Mouse (Mus musculus): Measurements from ENCODE around the gene Bri3. TPM values are rescaled to one million over a fixed set of nuclear protein-coding genes. Genes with fewer than 3 reads are reported as not detected.

The Bri3 gene
- polyA plus RNA-seq, 1 experiment: 76.9 TPM

DNA sequence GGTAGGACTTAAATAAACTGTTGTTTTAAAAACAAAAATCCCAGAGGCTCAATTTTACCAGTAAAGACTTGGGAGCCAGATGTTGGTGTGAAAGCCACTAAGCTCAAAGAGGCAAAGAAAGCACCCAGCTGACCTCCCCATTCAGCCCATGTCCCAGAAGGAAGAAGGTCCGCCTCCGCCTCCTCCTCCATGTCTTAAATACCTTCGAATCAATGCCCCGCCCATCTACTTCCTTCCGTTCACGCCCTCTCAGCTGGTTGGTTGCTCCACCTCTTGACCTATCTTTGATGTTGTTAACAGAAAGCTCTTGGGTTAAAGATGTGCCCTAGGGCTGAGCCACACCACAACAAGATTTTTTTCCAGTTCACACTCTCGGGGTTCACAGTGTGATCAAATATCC lies 14.0 kb upstream of the Bri3 start:
- no peaks in the 10 kb centered on the region for H3K27me3 ChIP-seq (ENCODE audit: control insufficient read depth, insufficient read depth, low read length)
- no peaks in the 10 kb centered on the region for H3K36me3 ChIP-seq (ENCODE audit: control insufficient read depth, insufficient read depth, low read length)

DNA sequence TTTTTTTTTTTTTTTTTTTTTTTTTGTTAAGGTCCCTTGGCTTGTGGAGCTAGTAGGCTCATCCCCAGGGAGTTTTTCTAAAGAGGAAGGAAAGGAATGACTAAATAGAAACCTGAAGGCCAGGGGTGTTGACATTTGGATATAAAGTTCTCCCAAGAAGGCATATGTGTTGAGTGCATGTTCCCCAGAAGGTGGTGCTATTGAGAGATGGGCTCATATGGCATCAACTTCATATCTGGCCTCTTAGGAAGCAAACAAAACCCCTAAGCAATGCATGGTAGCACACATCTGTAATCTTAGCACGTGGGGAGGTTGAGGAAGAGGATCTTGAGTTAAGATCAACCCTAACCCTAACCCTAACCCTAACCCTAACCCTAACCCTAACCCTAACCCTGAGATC lies 12.8 kb upstream of the Bri3 start:
- DNase-seq: no peak
- Histone ChIP-seq H3K4me3 (ENCODE audit: control insufficient read depth, insufficient read depth, low read length) (no peak overlapping the region), H3K36me3 (ENCODE audit: control insufficient read depth, insufficient read depth, low read length) (no peaks in the 10 kb centered on the region), H3K4me1 (replicated peaks; ENCODE audit: control insufficient read depth, insufficient read depth, low read length) (no peaks in the 10 kb centered on the region), H3K27me3 (ENCODE audit: control insufficient read depth, insufficient read depth, low read length) (no peaks in the 10 kb centered on the region), H3K27ac (ENCODE audit: control insufficient read depth, insufficient read depth, low read length) (no peak overlapping the region)
- 31% methylated on average over 1 of the region's 1 CpGs for WGBS
- TF ChIP-seq POLR2A (IDR thresholded peaks at IDR 0.05; ENCODE audit: control insufficient read depth, extremely low read depth, insufficient read depth, low read length, poor library complexity) (no peak), CTCF (IDR thresholded peaks at IDR 0.05; ENCODE audit: borderline replicate concordance, control insufficient read depth, extremely low read depth, insufficient read depth, low read length, poor library complexity) (no peak)

More for the DNA sequence above, 14.0 kb upstream of the Bri3 start:
- no peak for TF ChIP-seq CTCF (IDR thresholded peaks at IDR 0.05; ENCODE audit: borderline replicate concordance, control insufficient read depth, extremely low read depth, insufficient read depth, low read length, poor library complexity)
- TF ChIP-seq POLR2A (IDR thresholded peaks at IDR 0.05; ENCODE audit: control insufficient read depth, extremely low read depth, insufficient read depth, low read length, poor library complexity): no peak
- WGBS: 95% methylated on average over 7 of the region's 7 CpGs
- Histone ChIP-seq H3K27ac (ENCODE audit: control insufficient read depth, insufficient read depth, low read length) (no peak overlapping the region), H3K4me1 (replicated peaks; ENCODE audit: control insufficient read depth, insufficient read depth, low read length) (no peaks in the 10 kb centered on the region), H3K4me3 (ENCODE audit: control insufficient read depth, insufficient read depth, low read length) (no peak overlapping the region)
- DNase-seq: no peak

DNA sequence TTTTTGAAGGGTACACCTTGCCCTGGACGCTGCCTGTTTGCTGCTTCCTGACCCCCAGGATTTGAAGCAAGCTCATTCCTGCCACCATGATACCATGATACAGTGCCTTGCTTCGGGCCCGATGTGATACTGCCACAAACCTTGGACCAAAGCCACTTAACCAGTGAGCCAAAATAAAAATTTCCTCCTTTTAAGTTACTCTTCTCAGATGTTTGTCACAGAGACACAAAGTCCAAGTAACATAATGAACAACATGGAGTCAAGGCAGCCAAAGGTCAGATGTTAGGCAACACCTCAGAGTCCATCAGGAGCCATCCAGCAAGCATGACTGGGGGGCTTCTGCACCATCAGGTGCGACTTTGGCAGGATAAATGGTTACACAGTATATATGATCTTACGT lies 11.7 kb upstream of the Bri3 start:
- Histone ChIP-seq H3K27ac (ENCODE audit: control insufficient read depth, insufficient read depth, low read length) (no peak overlapping the region), H3K4me1 (replicated peaks; ENCODE audit: control insufficient read depth, insufficient read depth, low read length) (no peaks in the 10 kb centered on the region), H3K27me3 (ENCODE audit: control insufficient read depth, insufficient read depth, low read length) (no peaks in the 10 kb centered on the region), H3K4me3 (ENCODE audit: control insufficient read depth, insufficient read depth, low read length) (no peak overlapping the region), H3K36me3 (ENCODE audit: control insufficient read depth, insufficient read depth, low read length) (no peaks in the 10 kb centered on the region)
- DNase-seq: no peak
- no peak for TF ChIP-seq POLR2A (IDR thresholded peaks at IDR 0.05; ENCODE audit: control insufficient read depth, extremely low read depth, insufficient read depth, low read length, poor library complexity)
- 91% methylated on average over 5 of the region's 5 CpGs for WGBS

DNA sequence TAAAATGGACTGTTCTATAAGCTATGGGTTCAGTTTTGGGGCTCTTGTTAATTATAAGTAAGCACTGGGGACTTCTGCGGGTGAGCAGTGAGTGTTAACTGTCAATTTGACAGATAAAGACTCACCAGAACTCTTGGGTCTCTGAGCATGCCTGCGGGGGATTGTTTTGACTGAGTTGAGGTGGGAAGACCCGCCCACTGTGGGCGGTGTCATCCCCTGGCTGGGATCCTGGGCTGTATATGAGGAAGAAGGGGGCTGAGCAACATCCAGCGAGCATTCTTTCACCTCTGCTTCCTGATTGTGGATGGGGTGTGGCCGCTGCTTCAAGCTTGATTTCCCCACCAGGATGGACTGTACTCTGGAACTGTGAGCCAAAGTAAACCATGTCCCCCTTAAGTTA lies 10.0 kb upstream of the Bri3 start:
- H3K36me3 ChIP-seq (ENCODE audit: control insufficient read depth, insufficient read depth, low read length): no peaks in the 10 kb centered on the region
- H3K4me1 ChIP-seq (replicated peaks; ENCODE audit: control insufficient read depth, insufficient read depth, low read length): no peaks in the 10 kb centered on the region
- no peak overlapping the region for H3K27ac ChIP-seq (ENCODE audit: control insufficient read depth, insufficient read depth, low read length)
- no peak for TF ChIP-seq POLR2A (IDR thresholded peaks at IDR 0.05; ENCODE audit: control insufficient read depth, extremely low read depth, insufficient read depth, low read length, poor library complexity)
- TF ChIP-seq CTCF (IDR thresholded peaks at IDR 0.05; ENCODE audit: borderline replicate concordance, control insufficient read depth, extremely low read depth, insufficient read depth, low read length, poor library complexity): no peak
- WGBS: 85% methylated on average over 6 of the region's 6 CpGs
- H3K4me3 ChIP-seq (ENCODE audit: control insufficient read depth, insufficient read depth, low read length): no peak overlapping the region
- H3K27me3 ChIP-seq (ENCODE audit: control insufficient read depth, insufficient read depth, low read length): no peaks in the 10 kb centered on the region
- no peak for DNase-seq

DNA sequence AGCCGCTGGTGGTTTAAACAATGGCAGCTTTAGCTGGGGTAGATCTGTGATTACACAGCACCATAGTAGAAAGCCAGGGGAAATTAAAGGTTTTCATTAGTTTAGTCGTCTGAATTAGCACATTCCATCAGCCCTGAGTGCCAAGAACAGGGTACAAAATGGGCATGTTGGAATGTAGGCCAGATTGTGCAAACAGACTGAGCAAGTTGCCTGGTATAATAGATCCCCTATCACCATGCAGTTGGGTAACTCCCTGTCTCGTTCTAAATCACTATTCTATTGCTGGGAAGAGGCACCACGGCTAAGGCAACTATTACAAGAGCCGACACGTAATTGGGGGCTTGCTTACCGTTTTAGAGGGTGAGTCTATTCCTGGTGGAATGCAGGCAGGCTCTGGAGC lies 9.5 kb upstream of the Bri3 start:
- no peak for DNase-seq
- WGBS: 93% methylated on average over 7 of the region's 7 CpGs
- TF ChIP-seq CTCF (IDR thresholded peaks at IDR 0.05; ENCODE audit: borderline replicate concordance, control insufficient read depth, extremely low read depth, insufficient read depth, low read length, poor library complexity) (no peak), POLR2A (IDR thresholded peaks at IDR 0.05; ENCODE audit: control insufficient read depth, extremely low read depth, insufficient read depth, low read length, poor library complexity) (no peak)

DNA sequence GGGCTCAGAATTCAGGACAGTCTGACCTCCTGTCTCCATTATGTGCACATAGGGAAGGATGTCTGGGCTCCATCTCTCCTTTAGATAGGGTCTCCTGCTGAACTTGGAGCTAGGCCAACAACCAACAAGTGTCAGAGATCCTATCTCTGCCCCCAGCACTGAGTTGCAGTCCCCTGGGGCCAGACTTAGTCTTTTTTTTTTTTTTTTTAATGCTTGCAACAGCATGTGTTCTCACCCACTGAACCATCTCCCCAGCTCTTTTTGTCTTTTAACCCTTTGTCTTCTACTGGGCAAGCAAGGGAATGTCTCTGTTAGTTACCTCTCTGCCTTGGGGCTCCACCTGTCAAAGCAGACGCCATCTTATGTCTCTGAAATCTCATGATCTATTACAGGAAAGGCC lies 5.3 kb upstream of the Bri3 start:
- TF ChIP-seq CTCF (IDR thresholded peaks at IDR 0.05; ENCODE audit: borderline replicate concordance, control insufficient read depth, extremely low read depth, insufficient read depth, low read length, poor library complexity) (no peak), POLR2A (IDR thresholded peaks at IDR 0.05; ENCODE audit: control insufficient read depth, extremely low read depth, insufficient read depth, low read length, poor library complexity) (no peak)
- H3K27me3 ChIP-seq (ENCODE audit: control insufficient read depth, insufficient read depth, low read length): no peaks in the 10 kb centered on the region
- H3K4me1 ChIP-seq (replicated peaks; ENCODE audit: control insufficient read depth, insufficient read depth, low read length): no peaks in the 10 kb centered on the region
- 86% methylated on average over 1 of the region's 1 CpGs for WGBS
- H3K4me3 ChIP-seq (ENCODE audit: control insufficient read depth, insufficient read depth, low read length): no peak overlapping the region
- H3K36me3 ChIP-seq (ENCODE audit: control insufficient read depth, insufficient read depth, low read length): no peaks in the 10 kb centered on the region
- no peak for DNase-seq
- H3K27ac ChIP-seq (ENCODE audit: control insufficient read depth, insufficient read depth, low read length): no peak overlapping the region

More for the DNA sequence above, 9.5 kb upstream of the Bri3 start:
- no peak overlapping the region for H3K27ac ChIP-seq (ENCODE audit: control insufficient read depth, insufficient read depth, low read length)
- no peaks in the 10 kb centered on the region for H3K36me3 ChIP-seq (ENCODE audit: control insufficient read depth, insufficient read depth, low read length)
- no peaks in the 10 kb centered on the region for H3K4me1 ChIP-seq (replicated peaks; ENCODE audit: control insufficient read depth, insufficient read depth, low read length)
- H3K4me3 ChIP-seq (ENCODE audit: control insufficient read depth, insufficient read depth, low read length): no peak overlapping the region
- H3K27me3 ChIP-seq (ENCODE audit: control insufficient read depth, insufficient read depth, low read length): no peaks in the 10 kb centered on the region

DNA sequence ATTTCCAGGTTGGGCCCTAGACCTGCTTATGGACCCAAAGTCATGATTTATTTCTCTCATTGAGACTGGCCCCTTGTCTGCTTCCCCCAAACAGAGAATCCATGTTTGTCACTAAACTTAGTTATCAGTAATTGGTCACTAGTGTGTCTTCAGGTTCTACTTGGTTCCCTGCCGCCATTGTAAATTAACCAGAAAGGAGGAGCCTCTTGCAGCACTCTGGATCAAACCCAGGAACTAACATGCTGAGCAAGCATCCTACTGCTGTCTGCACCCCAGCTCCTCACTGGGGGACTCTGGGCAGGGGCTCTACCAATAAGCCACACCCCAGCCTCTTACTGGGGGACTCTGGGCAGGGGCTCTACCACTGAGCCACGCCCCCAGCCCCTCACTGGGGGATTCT lies 1.4 kb downstream of the Bri3 start:
- no peak overlapping the region for H3K27ac ChIP-seq (ENCODE audit: control insufficient read depth, insufficient read depth, low read length)
- H3K4me3 ChIP-seq (ENCODE audit: control insufficient read depth, insufficient read depth, low read length): no peak overlapping the region
- no peaks in the 10 kb centered on the region for H3K36me3 ChIP-seq (ENCODE audit: control insufficient read depth, insufficient read depth, low read length)
- WGBS: 83% methylated on average over 2 of the region's 2 CpGs
- TF ChIP-seq CTCF (IDR thresholded peaks at IDR 0.05; ENCODE audit: borderline replicate concordance, control insufficient read depth, extremely low read depth, insufficient read depth, low read length, poor library complexity) (no peak), POLR2A (IDR thresholded peaks at IDR 0.05; ENCODE audit: control insufficient read depth, extremely low read depth, insufficient read depth, low read length, poor library complexity) (no peak)
- no peaks in the 10 kb centered on the region for H3K27me3 ChIP-seq (ENCODE audit: control insufficient read depth, insufficient read depth, low read length)
- H3K4me1 ChIP-seq (replicated peaks; ENCODE audit: control insufficient read depth, insufficient read depth, low read length): no peaks in the 10 kb centered on the region
- DNase-seq: no peak

Measured in thymus, adult 2 months (tissue).